Mouse (Mus musculus) mammary gland, adult 2 months (tissue): ENCODE results near the gene Stmnd1. TPM values are rescaled to one million over a fixed set of nuclear protein-coding genes. Genes with fewer than 3 reads are reported as not detected.

Experiments
- polyA plus RNA-seq: library from polyadenylated mRNA; depleted of rRNA; stranded (reverse); fragments of >200 nt; gene quantifications from 2 replicates; pipeline ENCODE4 v1.2.3, GENCODE M21; 2012; ENCODE audit warnings: low replicate concordance; rRNA removed

Stmnd1 gene
- polyA plus RNA-seq = 0.13 TPM in 1 of 2 replicates, not detected in the other

GRCm38 (mm10) chr13:46273453-46274110, at the start of gene Stmnd1:
TSS of gene Stmnd1 (plus strand) at chr13:46273721.

Other genes with a start within 250 kb of the Stmnd1 start
- gene Rbm24, start 144.7 kb downstream of the Stmnd1 start, polyA plus RNA-seq = 6.3 and 75.1 TPM in 2 replicates
- 2.7 and 28.3 TPM in 2 replicates for gene Cap2, start 228.1 kb downstream of the Stmnd1 start, polyA plus RNA-seq